ENCODE assay signal across 9 mouse cellular contexts in the genomic region with DNA sequence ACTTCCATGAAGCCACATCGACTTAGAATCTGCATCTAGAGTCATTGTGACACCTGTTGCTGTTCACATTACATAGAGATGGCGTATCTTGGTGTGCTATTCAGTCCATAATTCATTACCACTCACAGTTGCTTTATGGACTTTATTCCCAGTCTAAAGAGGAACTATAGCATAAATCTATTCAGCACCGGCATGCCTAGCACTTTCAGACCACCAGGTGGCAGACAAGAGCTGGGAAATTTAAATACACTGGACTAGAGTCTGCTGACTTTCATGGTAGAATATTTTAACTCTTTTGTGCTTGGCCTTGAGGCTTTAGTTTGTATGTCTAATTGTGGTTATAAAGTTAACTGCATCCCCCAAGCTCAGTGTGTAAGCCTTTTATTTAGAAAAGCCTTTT.
DNase-seq lines count a peak whose midpoint lies in the region; ATAC-seq and TF ChIP-seq lines count a peak whose summit lies in the region.
"Had no signal": no experiment of that assay in that cellular context is flagged by ENCODE, and none has a peak within 500 bp of the region (broad histone marks: within the 10 kb centered on the region; RNA-seq: fewer than 3 reads in every experiment).

No protein-coding gene starts in this region.

- peak; percentile 96 for TF ChIP-seq CTCF in stomach, postnatal 0 days (IDR thresholded peaks at IDR 0.05; ENCODE audit: low read depth)

- no peaks in the 10 kb centered on the region for H3K4me1 ChIP-seq in liver, embryonic 12.5 days
- H3K4me1 ChIP-seq in hindbrain, embryonic 11.5 days (replicated peaks; ENCODE audit: control insufficient read depth, insufficient read depth, low read length) = no peaks in the 10 kb centered on the region
- H3K4me1 ChIP-seq in midbrain, embryonic 16.5 days (ENCODE audit: control insufficient read depth, insufficient read depth, low read length) = no peaks in the 10 kb centered on the region
- H3K4me1 ChIP-seq in stomach, postnatal 0 days (replicated peaks; ENCODE audit: control insufficient read depth, insufficient read depth) = no peaks in the 10 kb centered on the region

- no peak for ATAC-seq in liver, embryonic 12.5 days
- ATAC-seq in hindbrain, embryonic 11.5 days (ENCODE audit: low FRiP score) = peak; percentile 56
- peak; percentile 66; the same call in 1 of the 2 replicates for ATAC-seq in midbrain, embryonic 16.5 days
- peak; percentile 60; the same call in 1 of the 2 replicates for ATAC-seq in stomach, postnatal 0 days (ENCODE audit: low FRiP score, low TSS enrichment)

- H3K27ac ChIP-seq in liver, embryonic 12.5 days = no peak overlapping the region
- H3K27ac ChIP-seq in hindbrain, embryonic 11.5 days (ENCODE audit: low read depth, low read length) = no peak overlapping the region
- H3K27ac ChIP-seq in midbrain, embryonic 16.5 days (ENCODE audit: low read length) = no peak overlapping the region
- H3K27ac ChIP-seq in stomach, postnatal 0 days (replicated peaks) = no peak overlapping the region
- H3K27ac ChIP-seq: embryonic facial prominence, embryonic 12.5 days had no signal

- no peaks in the 10 kb centered on the region for H3K36me3 ChIP-seq in liver, embryonic 12.5 days
- no peaks in the 10 kb centered on the region for H3K36me3 ChIP-seq in hindbrain, embryonic 11.5 days (ENCODE audit: control insufficient read depth, insufficient read depth, low read length)
- H3K36me3 ChIP-seq in midbrain, embryonic 16.5 days (ENCODE audit: control insufficient read depth, insufficient read depth, low read length) = no peaks in the 10 kb centered on the region
- H3K36me3 ChIP-seq in stomach, postnatal 0 days (ENCODE audit: control insufficient read depth, insufficient read depth, low read length) = no peaks in the 10 kb centered on the region

- H3K4me3 ChIP-seq in liver, embryonic 12.5 days = no peak overlapping the region
- no peak overlapping the region for H3K4me3 ChIP-seq in hindbrain, embryonic 11.5 days (ENCODE audit: low read depth, low read length)
- no peak overlapping the region for H3K4me3 ChIP-seq in midbrain, embryonic 16.5 days (ENCODE audit: low read depth, low read length)
- no peak overlapping the region for H3K4me3 ChIP-seq in stomach, postnatal 0 days (ENCODE audit: low read depth, low read length)
- H3K4me3 ChIP-seq: embryonic facial prominence, embryonic 12.5 days had no signal

- intact Hi-C loops in left cerebral cortex, postnatal 25 days (cut with DNase I) = loop anchor here (1.0 to 5.0 kb wide), 2 partner anchors 62 to 161 kb away; no protein-coding TSS in a partner anchor

- no peak overlapping the region for H3K4me2 ChIP-seq in liver, embryonic 12.5 days
- H3K4me2 ChIP-seq in hindbrain, embryonic 11.5 days (replicated peaks; ENCODE audit: low read depth, low read length) = no peak overlapping the region
- H3K4me2 ChIP-seq in midbrain, embryonic 16.5 days (ENCODE audit: low read length) = no peak overlapping the region
- no peak overlapping the region for H3K4me2 ChIP-seq in stomach, postnatal 0 days (replicated peaks; ENCODE audit: low read depth)
- H3K4me2 ChIP-seq: embryonic facial prominence, embryonic 12.5 days had no signal

- WGBS in liver, embryonic 12.5 days (ENCODE audit: insufficient replicate concordance) = 25% methylated on average over 3 of the region's 3 CpGs
- 37% methylated on average over 3 of the region's 3 CpGs for WGBS in hindbrain, embryonic 11.5 days
- 30% methylated on average over 3 of the region's 3 CpGs for WGBS in midbrain, embryonic 16.5 days
- WGBS in stomach, postnatal 0 days = 23% methylated on average over 3 of the region's 3 CpGs

- peak; percentile 64 for DNase-seq in liver
- DNase-seq in adipocyte (ENCODE audit: low spot score) = peak; percentile 72
- DNase-seq in embryo, embryonic 11 days = peak; percentile 73
- DNase-seq in hindbrain, embryonic 11.5 days (ENCODE audit: low spot score) = peak; percentile 84
- DNase-seq in left cerebral cortex, postnatal 25 days (ENCODE audit: low spot score in 2 of 2) = peak; percentile 74 to 81
- DNase-seq in stomach, postnatal 0 days (ENCODE audit: low spot score) = peak; percentile 75

- H3K9me3 ChIP-seq in liver, embryonic 12.5 days (replicated peaks) = no peaks in the 10 kb centered on the region
- H3K9me3 ChIP-seq in hindbrain, embryonic 11.5 days (ENCODE audit: control insufficient read depth, low read length) = no peaks in the 10 kb centered on the region
- no peaks in the 10 kb centered on the region for H3K9me3 ChIP-seq in midbrain, embryonic 16.5 days (replicated peaks; ENCODE audit: control insufficient read depth, low read length, poor library complexity, severe bottlenecking)
- H3K9me3 ChIP-seq in stomach, postnatal 0 days (ENCODE audit: control insufficient read depth, low read length) = no peaks in the 10 kb centered on the region
- H3K9me3 ChIP-seq: embryonic facial prominence, embryonic 12.5 days had no signal

- H3K27me3 ChIP-seq in liver, embryonic 12.5 days (replicated peaks) = no peaks in the 10 kb centered on the region
- no peaks in the 10 kb centered on the region for H3K27me3 ChIP-seq in hindbrain, embryonic 11.5 days (ENCODE audit: control insufficient read depth, insufficient read depth, low read length)
- H3K27me3 ChIP-seq in midbrain, embryonic 16.5 days (ENCODE audit: control insufficient read depth, insufficient read depth, low read depth, low read length) = no peaks in the 10 kb centered on the region
- no peaks in the 10 kb centered on the region for H3K27me3 ChIP-seq in stomach, postnatal 0 days (ENCODE audit: control insufficient read depth, insufficient read depth, low read length)
- H3K27me3 ChIP-seq: embryonic facial prominence, embryonic 12.5 days had no signal

- H3K9ac ChIP-seq in liver, embryonic 12.5 days = no peak overlapping the region
- no peak overlapping the region for H3K9ac ChIP-seq in hindbrain, embryonic 11.5 days (ENCODE audit: low read depth, low read length)
- no peak overlapping the region for H3K9ac ChIP-seq in midbrain, embryonic 16.5 days (ENCODE audit: low read depth, low read length)
- no peak overlapping the region for H3K9ac ChIP-seq in stomach, postnatal 0 days (ENCODE audit: low read length)
- H3K9ac ChIP-seq: embryonic facial prominence, embryonic 12.5 days had no signal

- no peak for TF ChIP-seq EP300 in stomach, postnatal 0 days (optimal IDR thresholded peaks at IDR 0.05)
